Mouse (Mus musculus): ENCODE measurements around the gene Baz1b.

Baz1b gene

DNA sequence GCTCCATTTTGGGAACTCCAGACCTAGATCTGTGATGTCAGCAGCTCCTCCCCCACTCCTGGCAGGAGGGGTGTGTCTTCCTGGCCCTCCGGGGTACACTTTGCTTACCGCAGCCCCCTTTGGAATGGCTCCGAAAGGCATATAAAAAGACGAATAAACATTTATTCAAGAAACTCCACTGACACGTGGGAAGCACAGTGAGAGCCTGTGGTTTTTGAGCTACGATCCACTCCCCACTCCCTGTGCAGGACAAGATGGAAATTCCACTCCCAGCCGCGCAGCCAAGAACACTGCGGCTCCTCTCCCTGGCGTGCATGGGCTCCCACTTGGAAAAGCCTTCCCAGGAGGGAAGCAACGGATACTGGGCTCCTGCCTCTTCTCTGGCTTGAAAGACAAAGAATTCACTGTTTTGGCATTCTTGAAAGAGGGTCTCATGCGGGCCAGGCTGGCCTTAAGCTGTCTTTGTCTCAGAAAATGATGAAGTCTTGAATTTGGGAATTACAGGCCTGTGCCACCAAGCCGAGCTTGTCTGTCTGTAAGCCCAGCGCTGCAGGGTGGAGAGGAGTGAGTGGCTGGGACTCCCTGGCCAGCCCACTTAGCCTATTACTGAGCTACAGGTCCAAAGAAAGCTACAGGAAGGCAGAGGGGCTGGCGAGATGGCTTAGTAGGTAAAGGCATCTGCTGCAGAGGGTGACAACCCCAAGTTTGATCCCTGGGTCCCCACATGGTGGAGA lies 87.8 kb downstream of the Baz1b start:
- DNase-seq (ENCODE audit: low spot score in 2 of 2): no peak

DNA sequence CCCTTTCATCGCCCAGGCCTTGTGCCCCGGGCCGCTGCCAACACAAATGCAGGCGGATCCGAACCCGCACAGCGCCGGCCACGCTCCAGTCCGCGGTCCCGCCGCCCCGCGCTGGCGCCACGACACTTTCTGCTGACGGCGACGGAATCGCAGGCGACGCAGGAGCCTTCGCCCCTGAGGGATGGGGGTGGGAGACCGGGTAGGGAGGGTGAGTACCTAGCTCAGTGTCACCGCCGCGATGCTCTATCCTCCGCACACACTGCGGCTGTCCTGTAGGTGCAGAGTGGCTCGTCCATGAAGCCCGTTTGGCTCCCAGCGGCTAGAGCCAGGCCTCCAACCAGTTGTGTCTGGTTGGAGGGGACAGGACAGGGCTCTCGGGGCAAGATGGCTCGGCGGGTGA lies 89.5 kb downstream of the Baz1b start:
- DNase-seq (ENCODE audit: low spot score in 2 of 2): no peak

DNA sequence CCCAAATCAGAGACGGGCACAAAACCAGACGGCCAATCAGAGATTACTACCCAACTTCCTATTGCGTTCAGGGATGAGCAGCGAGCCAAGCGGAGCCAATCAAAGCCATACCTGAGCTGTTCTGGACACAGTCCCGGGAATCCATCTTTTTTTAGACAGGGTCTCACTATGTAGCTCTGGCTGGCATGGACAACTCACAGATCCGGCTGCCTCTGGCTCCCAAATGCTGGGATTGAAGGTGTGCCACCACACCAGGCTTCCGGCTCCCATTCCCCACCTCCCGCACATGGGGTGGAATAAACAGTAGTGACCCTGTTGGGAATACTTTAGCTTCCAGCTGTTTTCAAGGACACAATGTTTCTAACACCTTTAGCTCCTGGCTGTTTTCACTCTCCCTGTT lies 93.2 kb downstream of the Baz1b start:
- DNase-seq (ENCODE audit: low spot score in 2 of 2): no peak

DNA sequence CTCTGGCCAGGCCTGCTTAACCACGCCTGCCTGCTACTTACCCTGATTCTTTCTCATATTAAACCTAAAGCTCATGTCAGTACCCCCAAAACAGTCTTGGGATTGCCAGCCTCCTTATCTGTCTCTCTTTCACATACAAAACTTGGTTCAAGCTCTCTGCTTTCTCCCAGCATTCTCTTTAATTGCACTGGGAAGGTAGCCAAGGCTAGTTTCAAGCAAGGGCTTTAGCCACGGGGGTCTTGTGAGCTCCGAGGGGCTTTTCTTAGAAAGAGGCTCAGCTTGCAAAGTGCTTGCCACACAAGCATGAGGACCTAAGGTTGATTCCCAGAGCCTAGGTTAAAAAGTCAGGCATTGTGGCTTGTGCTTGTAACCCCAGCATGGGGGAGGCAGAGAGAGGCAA lies 98.1 kb downstream of the Baz1b start:
- DNase-seq (ENCODE audit: low spot score in 2 of 2): no peak

DNA sequence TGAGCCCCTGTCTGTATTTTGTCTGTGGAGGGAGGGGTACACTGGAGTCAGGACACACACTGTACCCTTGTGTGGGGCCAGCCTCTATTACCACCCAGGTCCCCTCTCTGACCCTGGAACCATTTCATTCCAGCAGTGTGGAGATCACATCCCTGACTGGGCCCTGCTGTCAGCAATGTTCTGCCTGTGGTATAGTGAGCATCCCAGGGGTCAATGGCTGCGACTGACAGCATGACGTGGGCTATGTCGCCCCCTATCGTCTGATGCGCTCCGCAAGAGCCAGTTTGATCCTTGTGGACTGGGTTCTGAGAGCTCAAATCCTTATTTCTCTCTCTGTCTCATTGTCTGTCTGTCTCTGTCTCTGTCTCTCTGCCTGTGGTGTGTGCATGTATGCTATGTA lies 99.1 kb downstream of the Baz1b start:
- peak; percentile 32 to 63 for DNase-seq (ENCODE audit: low spot score in 2 of 2)

DNA sequence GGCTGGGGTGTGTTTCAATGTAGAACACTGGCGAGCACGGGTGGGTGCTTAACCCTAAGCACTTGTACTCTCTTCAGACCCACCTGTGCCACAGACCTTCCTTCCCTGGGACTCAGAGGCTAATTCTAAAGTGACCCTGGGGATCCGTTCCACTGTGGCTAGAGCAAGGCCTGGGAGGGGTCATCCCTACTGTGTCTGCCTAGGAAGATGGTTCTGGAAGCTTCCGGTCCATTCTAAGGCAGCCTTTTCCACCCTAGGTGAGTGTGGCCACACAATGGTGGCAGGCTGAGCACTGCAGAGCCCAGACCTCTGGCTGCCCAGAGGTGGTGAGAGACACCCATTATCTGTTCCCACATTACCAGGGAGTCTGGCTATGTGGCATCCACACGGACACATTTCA lies 99.9 kb downstream of the Baz1b start:
- no peak for DNase-seq (ENCODE audit: low spot score in 2 of 2)

DNA sequence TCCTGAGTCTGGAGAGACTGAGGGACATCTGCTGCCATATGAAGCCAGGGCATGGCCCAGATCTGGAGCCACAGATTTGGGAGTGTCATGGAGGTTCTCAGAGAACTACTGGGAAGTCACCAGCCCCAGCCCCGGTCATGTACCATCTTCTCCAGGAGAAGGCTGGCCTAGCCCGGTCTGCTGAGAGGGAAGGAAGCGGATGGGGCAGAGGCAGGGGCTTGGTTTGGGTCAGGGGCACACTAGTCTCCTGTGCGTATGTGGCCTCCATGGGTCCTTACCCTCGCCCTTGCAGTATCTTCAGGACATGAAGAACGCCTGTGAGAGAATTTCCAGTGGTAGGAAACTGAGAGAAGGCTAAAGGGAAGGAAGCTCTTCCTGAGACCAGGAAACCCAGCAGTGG lies 103.6 kb downstream of the Baz1b start:
- no peak for DNase-seq (ENCODE audit: low spot score in 2 of 2)

DNA sequence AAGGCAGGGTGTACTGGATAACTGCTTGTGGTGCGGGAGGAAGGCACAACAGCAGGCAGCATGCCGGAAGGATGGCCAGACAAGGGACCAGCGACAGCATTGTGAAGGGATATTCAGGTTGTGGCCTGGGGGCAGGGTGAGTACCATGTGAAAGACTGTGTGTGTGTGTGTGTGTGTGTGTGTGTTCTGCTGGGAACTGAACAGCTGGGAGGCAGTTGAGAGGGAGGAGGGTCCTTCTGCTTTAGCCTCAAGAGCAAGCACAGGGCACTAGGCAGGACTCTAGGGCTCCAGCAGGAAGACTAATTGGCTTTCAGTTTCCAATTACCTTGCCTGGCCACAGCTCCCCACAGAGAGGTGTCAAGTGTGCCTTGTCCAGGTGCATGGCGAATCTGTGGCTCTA lies 104.1 kb downstream of the Baz1b start:
- DNase-seq (ENCODE audit: low spot score in 2 of 2): no peak

DNA sequence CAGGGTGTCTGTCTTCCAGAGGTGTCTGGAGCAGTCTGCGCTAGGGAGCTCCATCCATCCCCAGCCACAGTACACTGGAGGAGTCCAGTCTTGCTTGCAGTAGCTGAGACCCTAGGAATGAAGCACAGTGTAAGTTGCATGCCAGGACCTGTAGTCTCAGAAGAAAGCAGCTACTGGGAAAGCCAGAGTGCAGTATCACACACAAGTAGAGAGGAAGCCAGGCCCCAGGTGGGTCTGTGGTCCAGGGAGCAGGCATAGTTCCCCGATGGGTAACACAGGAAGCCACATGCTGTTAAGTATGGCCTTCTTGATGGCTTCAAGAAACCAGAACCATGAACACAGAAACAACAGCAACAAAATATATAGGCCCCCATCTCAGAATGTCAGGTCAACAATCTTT lies 104.9 kb downstream of the Baz1b start:
- no peak for DNase-seq (ENCODE audit: low spot score in 2 of 2)
